Mouse (Mus musculus): ENCODE results near the gene Fgfr2. TPM values are rescaled to one million over a fixed set of nuclear protein-coding genes. Genes with fewer than 3 reads are reported as not detected.
A peak's percentile ranks its signal among the peaks of the same experiment; 100 is the strongest.

Gene Fgfr2
- polyA plus RNA-seq, 1 experiment = 1.7 TPM

DNA sequence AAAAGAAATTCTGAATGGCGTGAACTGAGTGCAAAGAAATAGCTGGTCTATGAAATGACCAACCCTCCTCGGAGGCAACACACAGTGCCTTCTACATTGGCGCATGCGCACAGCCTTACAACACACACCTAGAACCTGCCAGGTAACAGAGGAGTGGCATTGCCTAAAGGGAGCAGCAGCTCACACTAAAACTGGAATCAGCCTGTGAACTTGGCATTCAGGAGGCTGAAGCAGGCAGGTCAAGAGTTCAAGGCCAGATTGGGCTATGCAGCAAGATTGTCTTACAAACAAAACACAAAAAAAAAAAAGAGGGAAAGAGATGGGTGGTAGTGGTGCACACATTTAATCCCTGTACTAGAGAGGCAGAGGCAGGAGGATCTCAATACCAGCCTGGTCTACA lies 13.7 kb downstream of the Fgfr2 start:
- H3ac ChIP-seq (ENCODE audit: control insufficient read depth, insufficient read length, low read depth) = no peak overlapping the region
- H3K36me3 ChIP-seq (ENCODE audit: control insufficient read depth, insufficient read depth) = peaks cover 3% of the 10 kb centered on the region
- no peak overlapping the region for H3K4me3 ChIP-seq (ENCODE audit: insufficient read depth, poor library complexity, severe bottlenecking)
- TF ChIP-seq CEBPB (IDR thresholded peaks at IDR 0.05; ENCODE audit: low read depth) (no peak), USF1 (IDR thresholded peaks at IDR 0.05; ENCODE audit: low read depth) (no peak), MAX (IDR thresholded peaks at IDR 0.05) (no peak), MYOD1 (IDR thresholded peaks at IDR 0.05; ENCODE audit: control insufficient read depth, insufficient read length, low read depth) (no peak)
- peaks cover 100% of the 10 kb centered on the region for H3K79me2 ChIP-seq (ENCODE audit: control insufficient read depth, insufficient read depth)
- H3K27me3 ChIP-seq (ENCODE audit: control insufficient read depth, insufficient read depth, insufficient read length) = no peaks in the 10 kb centered on the region
- peaks cover 91% of the 10 kb centered on the region for H3K79me3 ChIP-seq (ENCODE audit: low read depth)

DNA sequence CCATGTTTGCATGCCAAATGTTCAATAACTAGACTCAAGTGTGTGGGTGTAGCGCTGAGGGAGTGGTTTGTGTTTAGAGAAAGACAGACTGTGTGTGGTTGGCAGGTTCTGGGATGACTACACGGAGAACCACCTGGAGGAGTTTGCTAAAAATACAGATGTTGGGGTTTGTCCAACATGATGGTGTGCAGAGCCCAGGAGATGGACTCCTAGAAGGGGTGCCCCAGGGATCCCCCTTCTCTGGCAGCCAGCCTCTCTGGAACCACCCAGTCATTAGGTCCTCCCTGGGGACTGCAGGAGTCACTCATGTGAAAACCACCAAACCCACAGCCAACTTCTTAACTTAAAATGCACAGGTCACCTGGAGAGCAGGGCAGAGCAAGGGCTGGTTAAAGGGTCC lies 14.5 kb downstream of the Fgfr2 start:
- TF ChIP-seq MYOG (IDR thresholded peaks at IDR 0.05; ENCODE audit: control insufficient read depth, extremely low read depth, insufficient read length) (no peak), USF1 (IDR thresholded peaks at IDR 0.05; ENCODE audit: low read depth) (no peak), MYOD1 (IDR thresholded peaks at IDR 0.05; ENCODE audit: control insufficient read depth, insufficient read length, low read depth) (no peak), FOSL1 (IDR thresholded peaks at IDR 0.05; ENCODE audit: insufficient read depth, low read length, poor library complexity, severe bottlenecking) (no peak), CTCF (IDR thresholded peaks at IDR 0.05; ENCODE audit: control insufficient read depth, insufficient read depth, insufficient read length) (no peak), MAX (IDR thresholded peaks at IDR 0.05) (no peak), CEBPB (IDR thresholded peaks at IDR 0.05; ENCODE audit: low read depth) (no peak)
- Histone ChIP-seq H3K79me2 (ENCODE audit: control insufficient read depth, insufficient read depth) (peaks cover 100% of the 10 kb centered on the region), H3ac (ENCODE audit: control insufficient read depth, insufficient read length, low read depth) (no peak overlapping the region), H3K36me3 (ENCODE audit: control insufficient read depth, insufficient read depth) (peaks cover 3% of the 10 kb centered on the region), H3K4me3 (ENCODE audit: insufficient read depth, poor library complexity, severe bottlenecking) (no peak overlapping the region), H3K27me3 (ENCODE audit: control insufficient read depth, insufficient read depth, insufficient read length) (no peaks in the 10 kb centered on the region), H3K79me3 (ENCODE audit: low read depth) (peaks cover 90% of the 10 kb centered on the region)

DNA sequence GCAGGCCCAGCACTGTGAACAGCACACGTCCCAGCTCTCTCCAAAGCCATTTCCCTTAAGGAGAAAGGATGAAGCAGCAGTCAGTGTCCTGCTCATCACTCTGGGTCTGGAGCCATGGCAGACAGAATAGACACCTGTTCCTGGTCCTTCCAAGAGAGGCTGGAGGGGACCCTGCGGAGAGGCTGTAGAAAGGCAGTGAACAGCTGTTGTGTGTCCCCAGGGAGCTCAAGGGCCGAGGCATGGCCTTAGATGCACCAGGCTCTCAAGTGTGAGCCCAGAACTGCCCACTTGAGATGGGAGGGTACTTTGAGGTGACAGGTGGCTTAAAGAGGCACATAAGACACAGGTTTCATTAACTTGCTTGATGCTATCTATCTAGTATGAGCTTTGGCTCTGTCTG lies 20.6 kb downstream of the Fgfr2 start:
- peaks cover 93% of the 10 kb centered on the region for H3K79me3 ChIP-seq (ENCODE audit: low read depth)
- peaks cover 100% of the 10 kb centered on the region for H3K79me2 ChIP-seq (ENCODE audit: control insufficient read depth, insufficient read depth)
- H3K27me3 ChIP-seq (ENCODE audit: control insufficient read depth, insufficient read depth, insufficient read length) = no peaks in the 10 kb centered on the region
- peaks cover 7% of the 10 kb centered on the region for H3K36me3 ChIP-seq (ENCODE audit: control insufficient read depth, insufficient read depth)
- H3ac ChIP-seq (ENCODE audit: control insufficient read depth, insufficient read length, low read depth) = no peak overlapping the region
- H3K4me3 ChIP-seq (ENCODE audit: insufficient read depth, poor library complexity, severe bottlenecking) = no peak overlapping the region
- no peak for TF ChIP-seq CTCF (IDR thresholded peaks at IDR 0.05; ENCODE audit: control insufficient read depth, insufficient read depth, insufficient read length)
- TF ChIP-seq MAX (IDR thresholded peaks at IDR 0.05) = no peak
- TF ChIP-seq MYOD1 (IDR thresholded peaks at IDR 0.05; ENCODE audit: control insufficient read depth, insufficient read length, low read depth) = peak; percentile 55

DNA sequence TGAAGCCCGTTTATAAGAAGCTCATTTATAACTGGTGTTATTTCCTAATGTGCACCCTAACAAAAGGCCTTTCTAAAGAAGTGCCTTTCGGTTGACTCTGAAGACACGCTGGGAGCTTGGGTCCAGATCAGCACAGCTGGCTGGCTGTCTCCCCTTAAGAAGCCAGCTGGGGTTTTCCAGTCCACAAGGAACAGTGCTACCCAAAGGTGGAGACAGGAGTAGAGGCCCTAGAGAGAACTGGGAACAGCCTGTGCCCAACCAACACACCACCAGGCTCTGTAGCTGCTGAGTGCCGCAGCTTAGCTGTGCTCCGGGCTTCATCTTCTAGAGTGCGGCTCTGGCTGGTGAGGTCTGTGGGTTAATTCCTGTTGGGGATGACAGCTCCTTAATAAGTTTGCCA lies 22.1 kb downstream of the Fgfr2 start:
- Histone ChIP-seq H3ac (ENCODE audit: control insufficient read depth, insufficient read length, low read depth) (no peak overlapping the region), H3K79me2 (ENCODE audit: control insufficient read depth, insufficient read depth) (peaks cover 98% of the 10 kb centered on the region), H3K4me3 (ENCODE audit: insufficient read depth, poor library complexity, severe bottlenecking) (no peak overlapping the region), H3K36me3 (ENCODE audit: control insufficient read depth, insufficient read depth) (peaks cover 7% of the 10 kb centered on the region), H3K27me3 (ENCODE audit: control insufficient read depth, insufficient read depth, insufficient read length) (no peaks in the 10 kb centered on the region), H3K79me3 (ENCODE audit: low read depth) (peaks cover 91% of the 10 kb centered on the region)
- TF ChIP-seq MYOD1 (IDR thresholded peaks at IDR 0.05; ENCODE audit: control insufficient read depth, insufficient read length, low read depth) (no peak), FOSL1 (IDR thresholded peaks at IDR 0.05; ENCODE audit: insufficient read depth, low read length, poor library complexity, severe bottlenecking) (no peak), MYOG (IDR thresholded peaks at IDR 0.05; ENCODE audit: control insufficient read depth, extremely low read depth, insufficient read length) (no peak), MAX (IDR thresholded peaks at IDR 0.05) (no peak), CEBPB (IDR thresholded peaks at IDR 0.05; ENCODE audit: low read depth) (no peak), CTCF (IDR thresholded peaks at IDR 0.05; ENCODE audit: control insufficient read depth, insufficient read depth, insufficient read length) (no peak), USF1 (IDR thresholded peaks at IDR 0.05; ENCODE audit: low read depth) (no peak)

DNA sequence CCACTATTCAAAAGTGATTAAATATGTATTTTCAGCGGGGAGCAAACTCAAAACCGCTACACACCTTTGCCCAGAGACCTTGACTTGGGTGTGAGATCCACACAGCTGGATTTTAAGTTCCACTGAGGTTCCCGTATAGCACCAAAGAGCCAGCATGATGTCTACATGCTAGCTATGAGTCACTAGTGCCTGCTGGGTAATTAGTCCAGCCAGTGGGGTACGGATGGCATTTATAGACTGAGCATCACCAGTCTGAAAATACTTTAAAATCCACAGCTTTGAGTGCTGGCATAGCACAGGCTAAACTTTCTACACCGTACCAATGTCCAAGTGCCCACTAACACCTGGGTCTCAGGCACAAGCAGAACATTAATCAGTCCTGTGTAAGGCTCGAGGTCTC lies 23.0 kb downstream of the Fgfr2 start:
- Histone ChIP-seq H3K79me2 (ENCODE audit: control insufficient read depth, insufficient read depth) (peaks cover 98% of the 10 kb centered on the region), H3ac (ENCODE audit: control insufficient read depth, insufficient read length, low read depth) (no peak overlapping the region), H3K27me3 (ENCODE audit: control insufficient read depth, insufficient read depth, insufficient read length) (no peaks in the 10 kb centered on the region), H3K4me3 (ENCODE audit: insufficient read depth, poor library complexity, severe bottlenecking) (no peak overlapping the region), H3K79me3 (ENCODE audit: low read depth) (peaks cover 89% of the 10 kb centered on the region), H3K36me3 (ENCODE audit: control insufficient read depth, insufficient read depth) (peaks cover 4% of the 10 kb centered on the region)
- no peak for TF ChIP-seq MYOG (IDR thresholded peaks at IDR 0.05; ENCODE audit: control insufficient read depth, extremely low read depth, insufficient read length)
- TF ChIP-seq USF1 (IDR thresholded peaks at IDR 0.05; ENCODE audit: low read depth) = no peak
- TF ChIP-seq FOSL1 (IDR thresholded peaks at IDR 0.05; ENCODE audit: insufficient read depth, low read length, poor library complexity, severe bottlenecking) = no peak
- TF ChIP-seq MYOD1 (IDR thresholded peaks at IDR 0.05; ENCODE audit: control insufficient read depth, insufficient read length, low read depth) = no peak
- no peak for TF ChIP-seq MAX (IDR thresholded peaks at IDR 0.05)
- TF ChIP-seq CEBPB (IDR thresholded peaks at IDR 0.05; ENCODE audit: low read depth) = no peak
- TF ChIP-seq CTCF (IDR thresholded peaks at IDR 0.05; ENCODE audit: control insufficient read depth, insufficient read depth, insufficient read length) = no peak

DNA sequence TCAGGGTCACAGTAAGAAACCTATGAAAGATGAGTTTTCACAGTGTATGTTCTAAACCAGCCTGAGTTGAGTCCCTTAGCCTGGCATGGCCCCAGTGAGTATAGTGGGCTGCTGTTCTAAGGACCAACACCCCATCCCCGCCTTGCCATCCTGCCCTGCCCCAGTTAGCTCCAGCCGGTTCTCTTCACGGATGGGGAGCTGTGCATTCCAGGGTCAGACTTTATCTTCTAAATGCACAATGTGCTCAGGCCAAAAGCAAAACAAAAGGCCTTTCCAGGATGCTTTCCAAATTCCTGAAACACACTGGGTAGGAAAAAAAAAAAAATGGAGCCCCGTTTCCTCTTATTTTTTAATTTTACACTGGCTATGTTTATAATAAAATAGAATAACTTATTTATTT lies 23.9 kb downstream of the Fgfr2 start:
- Histone ChIP-seq H3K27me3 (ENCODE audit: control insufficient read depth, insufficient read depth, insufficient read length) (no peaks in the 10 kb centered on the region), H3K79me2 (ENCODE audit: control insufficient read depth, insufficient read depth) (peaks cover 98% of the 10 kb centered on the region), H3K4me3 (ENCODE audit: insufficient read depth, poor library complexity, severe bottlenecking) (no peak overlapping the region), H3K79me3 (ENCODE audit: low read depth) (peaks cover 89% of the 10 kb centered on the region), H3K36me3 (ENCODE audit: control insufficient read depth, insufficient read depth) (peaks cover 4% of the 10 kb centered on the region), H3ac (ENCODE audit: control insufficient read depth, insufficient read length, low read depth) (no peak overlapping the region)
- TF ChIP-seq MAX (IDR thresholded peaks at IDR 0.05) = no peak
- TF ChIP-seq USF1 (IDR thresholded peaks at IDR 0.05; ENCODE audit: low read depth) = no peak
- no peak for TF ChIP-seq CEBPB (IDR thresholded peaks at IDR 0.05; ENCODE audit: low read depth)
- TF ChIP-seq FOSL1 (IDR thresholded peaks at IDR 0.05; ENCODE audit: insufficient read depth, low read length, poor library complexity, severe bottlenecking) = no peak
- TF ChIP-seq CTCF (IDR thresholded peaks at IDR 0.05; ENCODE audit: control insufficient read depth, insufficient read depth, insufficient read length) = no peak
- no peak for TF ChIP-seq MYOD1 (IDR thresholded peaks at IDR 0.05; ENCODE audit: control insufficient read depth, insufficient read length, low read depth)
